Mouse (Mus musculus) heart, adult 2 months (tissue): Measurements from ENCODE around the gene Vps54.

Experiments
- CTCF ChIP-seq: fragments of 200-600 bp; IDR thresholded peaks from 2 replicates; pipeline ENCODE4 v1.8.1; 2022; ENCODE audit warnings: antibody characterized with exemption, mild to moderate bottlenecking, moderate library complexity
- EP300 ChIP-seq: fragments of 200-500 bp; IDR thresholded peaks from 2 replicates; pipeline ENCODE4 v1.6.1; 2011; ENCODE audit warnings: low read depth, low read length, control low read depth; ENCODE audit not compliant: insufficient read depth
- POLR2A ChIP-seq: fragments of 200-500 bp; IDR thresholded peaks from 2 replicates; pipeline ENCODE4 v1.6.1; 2011; ENCODE audit warnings: mild to moderate bottlenecking, low read depth, low read length, control low read depth; ENCODE audit not compliant: insufficient read depth

- TF ChIP-seq POLR2A (no peak), CTCF (no peak), EP300 (no peak)
Measured at GRCm38 (mm10) chr11:21369248-21370016, 130.4 kb downstream of the Vps54 start.
